Mouse (Mus musculus): ENCODE results near the gene Slc13a4. TPM values are rescaled to one million over a fixed set of nuclear protein-coding genes. Genes with fewer than 3 reads are reported as not detected.

Gene Slc13a4
- polyA plus RNA-seq, 1 experiment from 2014 or later: 4.6 TPM

GRCm38 (mm10) chr6:35335452-35335851, 27.5 kb upstream of the Slc13a4 start:
- H3K4me3 ChIP-seq (replicated peaks; ENCODE audit: low read length): no peak overlapping the region
- WGBS: 89% methylated on average over 5 of the region's 5 CpGs
- no peaks in the 10 kb centered on the region for H3K9me3 ChIP-seq (ENCODE audit: control insufficient read depth, low read length)
- no peaks in the 10 kb centered on the region for H3K27me3 ChIP-seq (replicated peaks; ENCODE audit: control insufficient read depth, insufficient read depth, low read length)
- H3K9ac ChIP-seq (replicated peaks; ENCODE audit: low read depth, low read length): no peak overlapping the region
- H3K36me3 ChIP-seq (ENCODE audit: control insufficient read depth, insufficient read depth): no peaks in the 10 kb centered on the region
- no peaks in the 10 kb centered on the region for H3K4me1 ChIP-seq (replicated peaks; ENCODE audit: control insufficient read depth, insufficient read depth, low read length)
- H3K27ac ChIP-seq (ENCODE audit: low read length): no peak overlapping the region
- ATAC-seq: no peak
- no peak overlapping the region for H3K4me2 ChIP-seq (ENCODE audit: low read length)

DNA sequence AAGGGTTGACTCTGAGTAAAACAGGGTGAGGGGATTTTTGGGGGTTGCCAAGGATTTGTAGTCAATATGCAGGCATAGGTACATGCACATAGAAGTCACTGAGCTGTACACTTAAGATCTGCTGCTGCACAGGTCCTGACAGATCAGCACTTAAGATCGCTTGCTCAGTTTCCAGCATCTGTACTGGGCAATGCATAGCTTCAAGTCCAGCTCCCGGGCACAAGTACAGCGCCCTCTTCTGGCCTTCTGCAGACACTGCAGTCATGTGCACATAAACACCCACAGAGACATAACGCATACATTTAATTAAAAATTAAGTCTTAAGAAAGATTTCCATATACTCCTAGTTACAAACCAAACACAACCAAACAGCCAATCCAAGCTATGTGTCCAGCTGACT, 26.3 kb upstream of the Slc13a4 start:
- H3K4me3 ChIP-seq (replicated peaks; ENCODE audit: low read length): no peak overlapping the region
- no peak overlapping the region for H3K27ac ChIP-seq (ENCODE audit: low read length)
- no peak overlapping the region for H3K9ac ChIP-seq (replicated peaks; ENCODE audit: low read depth, low read length)
- no peak overlapping the region for H3K4me2 ChIP-seq (ENCODE audit: low read length)
- H3K4me1 ChIP-seq (replicated peaks; ENCODE audit: control insufficient read depth, insufficient read depth, low read length): no peaks in the 10 kb centered on the region
- no peaks in the 10 kb centered on the region for H3K27me3 ChIP-seq (replicated peaks; ENCODE audit: control insufficient read depth, insufficient read depth, low read length)
- H3K36me3 ChIP-seq (ENCODE audit: control insufficient read depth, insufficient read depth): no peaks in the 10 kb centered on the region
- 85% methylated on average over 4 of the region's 4 CpGs for WGBS
- no peak for ATAC-seq
- H3K9me3 ChIP-seq (ENCODE audit: control insufficient read depth, low read length): no peaks in the 10 kb centered on the region

DNA sequence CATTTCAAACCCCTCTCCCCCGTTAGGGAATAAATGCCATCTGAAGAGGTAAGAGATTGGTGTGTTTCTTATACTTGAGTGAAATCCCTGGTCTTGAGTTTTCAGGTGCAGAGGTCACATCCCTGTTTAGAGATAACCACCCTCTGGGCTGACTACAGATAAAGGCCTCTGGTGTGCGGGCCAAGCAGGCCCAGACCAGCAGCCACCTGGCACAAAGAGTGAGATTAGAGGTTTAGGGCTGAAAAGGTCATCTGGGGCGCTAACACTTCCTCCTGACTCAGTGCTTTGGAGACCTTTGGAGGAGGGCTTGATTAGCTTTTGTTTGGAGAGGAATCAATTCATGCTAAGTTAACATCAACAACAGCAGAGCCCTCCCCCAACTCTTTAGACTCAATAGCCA, 25.7 kb upstream of the Slc13a4 start:
- no peaks in the 10 kb centered on the region for H3K27me3 ChIP-seq (replicated peaks; ENCODE audit: control insufficient read depth, insufficient read depth, low read length)
- H3K4me3 ChIP-seq (replicated peaks; ENCODE audit: low read length): no peak overlapping the region
- no peak overlapping the region for H3K27ac ChIP-seq (ENCODE audit: low read length)
- no peaks in the 10 kb centered on the region for H3K9me3 ChIP-seq (ENCODE audit: control insufficient read depth, low read length)
- H3K36me3 ChIP-seq (ENCODE audit: control insufficient read depth, insufficient read depth): no peaks in the 10 kb centered on the region
- H3K4me2 ChIP-seq (ENCODE audit: low read length): no peak overlapping the region
- ATAC-seq: no peak
- WGBS: 14% methylated on average over 3 of the region's 3 CpGs
- no peak overlapping the region for H3K9ac ChIP-seq (replicated peaks; ENCODE audit: low read depth, low read length)
- no peaks in the 10 kb centered on the region for H3K4me1 ChIP-seq (replicated peaks; ENCODE audit: control insufficient read depth, insufficient read depth, low read length)

GRCm38 (mm10) chr6:35330834-35331233, 22.9 kb upstream of the Slc13a4 start:
- ATAC-seq: no peak
- H3K4me3 ChIP-seq (replicated peaks; ENCODE audit: low read length): no peak overlapping the region
- no peak overlapping the region for H3K27ac ChIP-seq (ENCODE audit: low read length)
- no peak overlapping the region for H3K4me2 ChIP-seq (ENCODE audit: low read length)
- H3K27me3 ChIP-seq (replicated peaks; ENCODE audit: control insufficient read depth, insufficient read depth, low read length): no peaks in the 10 kb centered on the region
- H3K4me1 ChIP-seq (replicated peaks; ENCODE audit: control insufficient read depth, insufficient read depth, low read length): no peaks in the 10 kb centered on the region
- H3K9ac ChIP-seq (replicated peaks; ENCODE audit: low read depth, low read length): no peak overlapping the region
- no peaks in the 10 kb centered on the region for H3K9me3 ChIP-seq (ENCODE audit: control insufficient read depth, low read length)
- 54% methylated on average over 6 of the region's 6 CpGs for WGBS
- H3K36me3 ChIP-seq (ENCODE audit: control insufficient read depth, insufficient read depth): no peaks in the 10 kb centered on the region

- H3K27me3 ChIP-seq (replicated peaks; ENCODE audit: control insufficient read depth, insufficient read depth, low read length): no peaks in the 10 kb centered on the region
- H3K36me3 ChIP-seq (ENCODE audit: control insufficient read depth, insufficient read depth): no peaks in the 10 kb centered on the region
- ATAC-seq: no peak
- no peak overlapping the region for H3K4me2 ChIP-seq (ENCODE audit: low read length)
- H3K4me1 ChIP-seq (replicated peaks; ENCODE audit: control insufficient read depth, insufficient read depth, low read length): no peaks in the 10 kb centered on the region
- no peak overlapping the region for H3K27ac ChIP-seq (ENCODE audit: low read length)
- H3K4me3 ChIP-seq (replicated peaks; ENCODE audit: low read length): no peak overlapping the region
- H3K9me3 ChIP-seq (ENCODE audit: control insufficient read depth, low read length): no peaks in the 10 kb centered on the region
- H3K9ac ChIP-seq (replicated peaks; ENCODE audit: low read depth, low read length): no peak overlapping the region
- WGBS: 95% methylated on average over 12 of the region's 12 CpGs
Measured at GRCm38 (mm10) chr6:35329956-35330355, 22.0 kb upstream of the Slc13a4 start.

- Histone ChIP-seq H3K4me2 (ENCODE audit: low read length) (no peak within 1 kb of the TSS), H3K27me3 (replicated peaks; ENCODE audit: control insufficient read depth, insufficient read depth, low read length) (no peaks in the 10 kb centered on the region), H3K4me3 (replicated peaks; ENCODE audit: low read length) (no peak within 1 kb of the TSS), H3K9ac (replicated peaks; ENCODE audit: low read depth, low read length) (no peak within 1 kb of the TSS), H3K9me3 (ENCODE audit: control insufficient read depth, low read length) (no peaks in the 10 kb centered on the region), H3K36me3 (ENCODE audit: control insufficient read depth, insufficient read depth) (no peaks in the 10 kb centered on the region), H3K4me1 (replicated peaks; ENCODE audit: control insufficient read depth, insufficient read depth, low read length) (no peaks in the 10 kb centered on the region), H3K27ac (ENCODE audit: low read length) (no peak within 1 kb of the TSS)
- WGBS: 72% methylated on average over 9 of the region's 9 CpGs
- ATAC-seq: no peak
Measured at GRCm38 (mm10) chr6:35326111-35326515, 18.2 kb upstream of the Slc13a4 start, which contains the start of gene Fam180a. Gene Fam180a, minus strand, starts transcription at chr6:35326141.

GRCm38 (mm10) chr6:35324306-35324705, 16.4 kb upstream of the Slc13a4 start:
- WGBS: 74% methylated on average over 9 of the region's 9 CpGs
- no peak overlapping the region for H3K27ac ChIP-seq (ENCODE audit: low read length)
- H3K9ac ChIP-seq (replicated peaks; ENCODE audit: low read depth, low read length): no peak overlapping the region
- no peaks in the 10 kb centered on the region for H3K36me3 ChIP-seq (ENCODE audit: control insufficient read depth, insufficient read depth)
- H3K27me3 ChIP-seq (replicated peaks; ENCODE audit: control insufficient read depth, insufficient read depth, low read length): no peaks in the 10 kb centered on the region
- no peak overlapping the region for H3K4me3 ChIP-seq (replicated peaks; ENCODE audit: low read length)
- no peak overlapping the region for H3K4me2 ChIP-seq (ENCODE audit: low read length)
- no peaks in the 10 kb centered on the region for H3K9me3 ChIP-seq (ENCODE audit: control insufficient read depth, low read length)
- no peak for ATAC-seq
- no peaks in the 10 kb centered on the region for H3K4me1 ChIP-seq (replicated peaks; ENCODE audit: control insufficient read depth, insufficient read depth, low read length)

GRCm38 (mm10) chr6:35323046-35323445, 15.1 kb upstream of the Slc13a4 start:
- no peaks in the 10 kb centered on the region for H3K9me3 ChIP-seq (ENCODE audit: control insufficient read depth, low read length)
- no peak overlapping the region for H3K9ac ChIP-seq (replicated peaks; ENCODE audit: low read depth, low read length)
- no peaks in the 10 kb centered on the region for H3K27me3 ChIP-seq (replicated peaks; ENCODE audit: control insufficient read depth, insufficient read depth, low read length)
- H3K27ac ChIP-seq (ENCODE audit: low read length): no peak overlapping the region
- no peak overlapping the region for H3K4me3 ChIP-seq (replicated peaks; ENCODE audit: low read length)
- H3K4me1 ChIP-seq (replicated peaks; ENCODE audit: control insufficient read depth, insufficient read depth, low read length): no peaks in the 10 kb centered on the region
- no peaks in the 10 kb centered on the region for H3K36me3 ChIP-seq (ENCODE audit: control insufficient read depth, insufficient read depth)
- no peak for ATAC-seq
- no peak overlapping the region for H3K4me2 ChIP-seq (ENCODE audit: low read length)
- 78% methylated on average over 1 of the region's 1 CpGs for WGBS

DNA sequence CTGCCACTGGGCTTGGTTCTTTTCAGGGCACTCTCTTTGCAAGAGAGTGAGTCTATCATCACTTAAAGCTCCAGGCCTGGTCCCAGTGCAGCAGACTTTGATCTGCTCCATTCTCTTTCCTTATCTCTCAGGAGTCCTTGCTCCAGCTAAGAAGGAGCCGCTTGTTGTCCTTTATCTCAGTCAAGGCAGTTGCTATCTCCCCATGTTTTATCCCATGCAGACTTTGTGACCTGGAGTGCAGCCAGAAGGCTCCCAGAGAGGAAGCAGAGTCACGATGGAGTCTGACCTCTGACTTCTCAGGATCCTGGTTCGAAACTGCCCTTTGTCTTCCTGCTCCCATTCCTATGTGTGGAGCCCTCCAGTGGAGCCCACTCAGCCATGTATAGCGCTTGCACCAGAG, 13.2 kb upstream of the Slc13a4 start:
- 85% methylated on average over 4 of the region's 4 CpGs for WGBS

GRCm38 (mm10) chr6:35319850-35320249, 11.9 kb upstream of the Slc13a4 start:
- no peaks in the 10 kb centered on the region for H3K9me3 ChIP-seq (ENCODE audit: control insufficient read depth, low read length)
- no peaks in the 10 kb centered on the region for H3K36me3 ChIP-seq (ENCODE audit: control insufficient read depth, insufficient read depth)
- H3K27ac ChIP-seq (ENCODE audit: low read length): no peak overlapping the region
- no peak overlapping the region for H3K9ac ChIP-seq (replicated peaks; ENCODE audit: low read depth, low read length)
- ATAC-seq: no peak
- H3K4me3 ChIP-seq (replicated peaks; ENCODE audit: low read length): no peak overlapping the region
- no peaks in the 10 kb centered on the region for H3K4me1 ChIP-seq (replicated peaks; ENCODE audit: control insufficient read depth, insufficient read depth, low read length)
- H3K4me2 ChIP-seq (ENCODE audit: low read length): no peak overlapping the region
- WGBS: 83% methylated on average over 6 of the region's 6 CpGs
- no peaks in the 10 kb centered on the region for H3K27me3 ChIP-seq (replicated peaks; ENCODE audit: control insufficient read depth, insufficient read depth, low read length)

More for the DNA sequence above, 13.2 kb upstream of the Slc13a4 start:
- H3K36me3 ChIP-seq (ENCODE audit: control insufficient read depth, insufficient read depth): no peaks in the 10 kb centered on the region
- no peak for ATAC-seq
- no peak overlapping the region for H3K9ac ChIP-seq (replicated peaks; ENCODE audit: low read depth, low read length)
- H3K4me1 ChIP-seq (replicated peaks; ENCODE audit: control insufficient read depth, insufficient read depth, low read length): no peaks in the 10 kb centered on the region
- H3K27ac ChIP-seq (ENCODE audit: low read length): no peak overlapping the region
- H3K4me3 ChIP-seq (replicated peaks; ENCODE audit: low read length): no peak overlapping the region
- H3K4me2 ChIP-seq (ENCODE audit: low read length): no peak overlapping the region
- H3K9me3 ChIP-seq (ENCODE audit: control insufficient read depth, low read length): no peaks in the 10 kb centered on the region
- H3K27me3 ChIP-seq (replicated peaks; ENCODE audit: control insufficient read depth, insufficient read depth, low read length): no peaks in the 10 kb centered on the region
